Mouse (Mus musculus): ENCODE results near the gene Ccdc42.

The Ccdc42 gene

GRCm38 (mm10) chr11:68586721-68587120 lies at the start of gene Ccdc42:
Ccdc42 (plus strand) TSS chr11:68587021.
- no peak for DNase-seq (ENCODE audit: low read depth, low spot score)

GRCm38 (mm10) chr11:68539621-68540020 lies 47.2 kb upstream of the Ccdc42 start:
- no peak for DNase-seq (ENCODE audit: low read depth, low spot score)

GRCm38 (mm10) chr11:68544554-68544953 lies 42.3 kb upstream of the Ccdc42 start:
- no peak for DNase-seq (ENCODE audit: low read depth, low spot score)

GRCm38 (mm10) chr11:68545172-68545571 lies 41.6 kb upstream of the Ccdc42 start:
- DNase-seq (ENCODE audit: low read depth, low spot score): no peak

- DNase-seq (ENCODE audit: low read depth, low spot score): peak; percentile 46
Measured at GRCm38 (mm10) chr11:68545682-68546222, 41.1 kb upstream of the Ccdc42 start.

GRCm38 (mm10) chr11:68547484-68547883 lies 39.3 kb upstream of the Ccdc42 start:
- DNase-seq (ENCODE audit: low read depth, low spot score): no peak

- DNase-seq (ENCODE audit: low read depth, low spot score): peak; percentile 41
Measured at GRCm38 (mm10) chr11:68549597-68549996, 37.2 kb upstream of the Ccdc42 start.

GRCm38 (mm10) chr11:68550358-68550757 lies 36.5 kb upstream of the Ccdc42 start:
- DNase-seq (ENCODE audit: low read depth, low spot score): no peak

GRCm38 (mm10) chr11:68553981-68554471 lies 32.8 kb upstream of the Ccdc42 start:
- peak; percentile 29 for DNase-seq (ENCODE audit: low read depth, low spot score)

GRCm38 (mm10) chr11:68555918-68556584 lies 30.8 kb upstream of the Ccdc42 start, which contains the start of gene Mfsd6l:
Mfsd6l (plus strand) TSS chr11:68556186.
- DNase-seq (ENCODE audit: low read depth, low spot score): no peak

GRCm38 (mm10) chr11:68559546-68559945 lies 27.3 kb upstream of the Ccdc42 start:
- peak; percentile 32 for DNase-seq (ENCODE audit: low read depth, low spot score)

- no peak for DNase-seq (ENCODE audit: low read depth, low spot score)
Measured at GRCm38 (mm10) chr11:68561957-68562950, 24.6 kb upstream of the Ccdc42 start.

- no peak for DNase-seq (ENCODE audit: low read depth, low spot score)
Measured at GRCm38 (mm10) chr11:68564356-68565031, 22.3 kb upstream of the Ccdc42 start.

- no peak for DNase-seq (ENCODE audit: low read depth, low spot score)
Measured at GRCm38 (mm10) chr11:68565032-68565429, 21.8 kb upstream of the Ccdc42 start.

- DNase-seq (ENCODE audit: low read depth, low spot score): peak; percentile 40
Measured at GRCm38 (mm10) chr11:68566447-68567059, 20.3 kb upstream of the Ccdc42 start.

- DNase-seq (ENCODE audit: low read depth, low spot score): no peak
Measured at GRCm38 (mm10) chr11:68570861-68571260, 16.0 kb upstream of the Ccdc42 start.

GRCm38 (mm10) chr11:68577076-68577475 lies 9.7 kb upstream of the Ccdc42 start:
- no peak for DNase-seq (ENCODE audit: low read depth, low spot score)

GRCm38 (mm10) chr11:68579462-68579881 lies 7.3 kb upstream of the Ccdc42 start:
- no peak for DNase-seq (ENCODE audit: low read depth, low spot score)

- DNase-seq (ENCODE audit: low read depth, low spot score): no peak
Measured at GRCm38 (mm10) chr11:68580566-68580965, 6.3 kb upstream of the Ccdc42 start.

- DNase-seq (ENCODE audit: low read depth, low spot score): no peak
Measured at GRCm38 (mm10) chr11:68583225-68583624, 3.6 kb upstream of the Ccdc42 start.

- no peak for DNase-seq (ENCODE audit: low read depth, low spot score)
Measured at GRCm38 (mm10) chr11:68583906-68584480, 2.8 kb upstream of the Ccdc42 start.
